ENCODE assay signal across 30 mouse cellular contexts in the genomic region with DNA sequence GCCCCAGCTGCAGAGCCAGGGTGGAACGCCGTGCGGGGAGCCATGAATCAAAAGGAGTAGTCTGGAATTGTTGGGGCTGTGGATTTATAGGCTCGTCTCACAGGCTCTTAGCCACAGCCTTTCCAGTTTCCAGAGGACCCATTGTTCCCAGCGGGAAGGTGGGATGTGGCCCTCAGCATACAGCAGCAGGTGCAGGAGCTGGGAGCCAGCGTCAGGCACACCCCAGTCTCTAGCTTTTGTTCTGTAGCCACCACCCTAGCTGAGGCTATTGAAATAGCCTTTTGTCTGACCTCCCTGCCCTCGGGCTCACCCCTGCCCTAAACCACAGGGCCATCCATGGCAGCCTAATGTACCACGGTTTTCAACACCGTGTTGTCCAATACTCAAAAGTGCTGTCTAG. TPM values are rescaled to one million over a fixed set of nuclear protein-coding genes. Genes with fewer than 3 reads are reported as not detected.
DNase-seq lines count a peak whose midpoint lies in the region; ATAC-seq and TF ChIP-seq lines count a peak whose summit lies in the region.
"Had no signal": no experiment of that assay in that cellular context is flagged by ENCODE, and none has a peak within 500 bp of the region (broad histone marks: within the 10 kb centered on the region; RNA-seq: fewer than 3 reads in every experiment).

No protein-coding gene starts in this region.

- H3K9me3 ChIP-seq in neural tube, embryonic 11.5 days (ENCODE audit: control insufficient read depth, low read length), result no peaks in the 10 kb centered on the region
- H3K9me3 ChIP-seq in ES-E14 (ENCODE audit: control insufficient read depth, insufficient read depth, low read depth, low read length), result no peaks in the 10 kb centered on the region
- H3K9me3 ChIP-seq: forebrain, embryonic 10.5 days; forebrain, embryonic 13.5 days; heart, embryonic 15.5 days had no signal

- H3K4me1 ChIP-seq in neural tube, embryonic 11.5 days (ENCODE audit: control insufficient read depth, insufficient read depth, low read length), result no peaks in the 10 kb centered on the region
- peaks cover 20 to 26% of the 10 kb centered on the region in 2 experiments for H3K4me1 ChIP-seq in ES-E14 (ENCODE audit: control insufficient read depth in 2 of 2, insufficient read depth in 2 of 2, low read length in 2 of 2, poor library complexity in 1 of 2)
- H3K4me1 ChIP-seq: forebrain, embryonic 10.5 days; forebrain, embryonic 13.5 days; heart, embryonic 12.5 days; heart, embryonic 15.5 days had no signal

- no peak for DNase-seq in neural tube, embryonic 11.5 days (ENCODE audit: low spot score)
- no peak for DNase-seq in neural tube, embryonic 10.5 days (ENCODE audit: extremely low spot score, low spot score)
- DNase-seq in ES-E14 (ENCODE audit: low read depth, low spot score), result peak; percentile 88
- DNase-seq in mesoderm, embryonic 11.5 days (ENCODE audit: low read depth, low spot score), result peak; percentile 39
- no peak for DNase-seq in frontal cortex, postnatal 10 days (ENCODE audit: low spot score in 2 of 2)
- no peak for DNase-seq in cerebellum, postnatal 4 days (ENCODE audit: low spot score in 2 of 2)
- DNase-seq in adipocyte (ENCODE audit: low spot score), result no peak
- DNase-seq: adrenal gland, adult 2 months; adrenal gland, postnatal 25 days; B cell, adult 2 months; cerebellum, adult 11-12 months; cerebellum, adult 8-10 months; cerebellum, postnatal 10 days; cerebellum, postnatal 36 days; gastrocnemius, adult 2 months; gastrocnemius, postnatal 14 days; heart, adult 18-20 months; heart, postnatal 10 days; heart, postnatal 4 days had no signal

- in situ Hi-C loops in ES-E14 (cut with MboI; ENCODE audit: low sequenced_read_pairs in 2 of 2, unreplicated experiment in 2 of 2), result no loop called here

- H3K4me3 ChIP-seq in neural tube, embryonic 11.5 days (ENCODE audit: low read depth, low read length), result no peak overlapping the region
- H3K4me3 ChIP-seq in ES-E14 (ENCODE audit: insufficient read depth in 1 of 2, low read depth in 1 of 2, low read length in 2 of 2, poor library complexity in 1 of 2, severe bottlenecking in 1 of 2), result peak overlapping the region in 1 of 2 experiments; percentile 20; a peak in 1 of 4 replicates
- H3K4me3 ChIP-seq: forebrain, embryonic 10.5 days; forebrain, embryonic 13.5 days; gastrocnemius, adult 2 months; heart, embryonic 12.5 days; heart, embryonic 15.5 days had no signal

- no peak overlapping the region for H3K27ac ChIP-seq in neural tube, embryonic 11.5 days (ENCODE audit: low read depth, low read length)
- peak overlapping the region; percentile 69 for H3K27ac ChIP-seq in ES-E14 (ENCODE audit: insufficient read depth, low read depth, low read length, poor library complexity, severe bottlenecking)
- H3K27ac ChIP-seq: forebrain, embryonic 10.5 days; forebrain, embryonic 13.5 days; gastrocnemius, adult 2 months; heart, embryonic 15.5 days; hindbrain, embryonic 14.5 days; hindbrain, postnatal 0 days had no signal

- H3K4me2 ChIP-seq in neural tube, embryonic 11.5 days (ENCODE audit: low read depth), result no peak overlapping the region
- H3K4me2 ChIP-seq: forebrain, embryonic 13.5 days; heart, embryonic 12.5 days; heart, embryonic 15.5 days; hindbrain, embryonic 14.5 days had no signal

- WGBS in neural tube, embryonic 11.5 days, result 68% methylated on average over 9 of the region's 9 CpGs

- ATAC-seq in neural tube, embryonic 11.5 days (ENCODE audit: insufficient read depth, low FRiP score, low TSS enrichment), result peak; percentile 16; the same call in 1 of the 2 replicates
- ATAC-seq: forebrain, embryonic 13.5 days; forebrain, embryonic 16.5 days; hindbrain, postnatal 0 days; inflammation-experienced regulatory T-cells, adult 6 months; intestine, embryonic 16.5 days had no signal

- H3K27me3 ChIP-seq in neural tube, embryonic 11.5 days (ENCODE audit: control insufficient read depth, insufficient read depth, low read length), result no peaks in the 10 kb centered on the region
- H3K27me3 ChIP-seq: CH12.LX; forebrain, embryonic 13.5 days; heart, embryonic 12.5 days; heart, embryonic 15.5 days had no signal

- H3K9ac ChIP-seq in neural tube, embryonic 11.5 days (ENCODE audit: low read length), result no peak overlapping the region
- H3K9ac ChIP-seq in ES-E14 (ENCODE audit: insufficient read depth, low read depth, low read length, poor library complexity, severe bottlenecking), result no peak overlapping the region
- H3K9ac ChIP-seq: forebrain, embryonic 13.5 days; heart, embryonic 12.5 days; heart, embryonic 15.5 days; hindbrain, embryonic 14.5 days had no signal

- no peaks in the 10 kb centered on the region for H3K36me3 ChIP-seq in neural tube, embryonic 11.5 days (ENCODE audit: control insufficient read depth, insufficient read depth, low read length)
- no peaks in the 10 kb centered on the region for H3K36me3 ChIP-seq in ES-E14 (ENCODE audit: control insufficient read depth, insufficient read depth, low read length, poor library complexity, severe bottlenecking)
- H3K36me3 ChIP-seq: forebrain, embryonic 10.5 days; heart, embryonic 12.5 days; heart, embryonic 15.5 days had no signal

TF ChIP-seq in ES-E14, 5 proteins besides CTCF, POLR2A, EP300 and RAD21:
- TF ChIP-seq CHD2 (IDR thresholded peaks at IDR 0.05; ENCODE audit: low read depth, low read length) (peak; percentile 48; the same call in 1 of the 2 replicates), HCFC1 (IDR thresholded peaks at IDR 0.05; ENCODE audit: borderline replicate concordance, insufficient read depth, low read length) (peak; percentile 49; the same call in 1 of the 2 replicates), MAFK (IDR thresholded peaks at IDR 0.05; ENCODE audit: insufficient read depth, low read depth, low read length) (no peak)

RNA-seq across cellular contexts. Expression of gene Dsp, which starts 42.0 kb away (rescaled TPM):
- polyA plus RNA-seq in neural tube, embryonic 11.5 days (2014; fragmentation: Nextera tagmentation; extraction: Ambion mirVana), result 1.1 TPM in 2 replicates
- 29.4 and 29.9 TPM in 2 replicates for total RNA-seq in ES-E14 (2012; rRNA removed)
- total RNA-seq: MEL had no signal

Comparison
In these comparisons a context has a peak if more than half of its experiments do, and no peak if none do; other contexts are left out.
1. DNase-seq: peak in ES-E14 (single experiment) and mesoderm, embryonic 11.5 days (single experiment); none in neural tube, embryonic 11.5 days (single experiment), neural tube, embryonic 10.5 days (single experiment), frontal cortex, postnatal 10 days (0 of 2), cerebellum, postnatal 4 days (0 of 2) and adipocyte (single experiment).